Mouse (Mus musculus) left cerebral cortex, postnatal 25 days (tissue): ENCODE measurements around the gene Bicral. TPM values are rescaled to one million over a fixed set of nuclear protein-coding genes. Genes with fewer than 3 reads are reported as not detected.
A peak's percentile ranks its signal among the peaks of the same experiment; 100 is the strongest.
"Not testable (repeated sequence)": the region's sequence is repeated elsewhere in the genome, so short reads cannot be mapped to it uniquely, and the experiment has no call there.

Experiments used
- DNase-seq, 2 experiments: peaks; one replicate each; pipeline ENCODE4 v3.0.0; 2022; ENCODE audit warnings: low spot score in 2 of 2, mixed read lengths in 1 of 2
- intact Hi-C: fragments of 180-260 bp; cut with DNase I; formaldehyde crosslinking; loops from one replicate; pipeline ENCODE4 v1.15.1; 2025
- total RNA-seq, 2 experiments: library from RNA; stranded (reverse); gene quantifications; 2 replicates each; pipeline ENCODE4 v1.2.3; 2021

The Bicral gene
- total RNA-seq, 2 experiments from 2014 or later = 41.6 to 49.7 TPM

DNA sequence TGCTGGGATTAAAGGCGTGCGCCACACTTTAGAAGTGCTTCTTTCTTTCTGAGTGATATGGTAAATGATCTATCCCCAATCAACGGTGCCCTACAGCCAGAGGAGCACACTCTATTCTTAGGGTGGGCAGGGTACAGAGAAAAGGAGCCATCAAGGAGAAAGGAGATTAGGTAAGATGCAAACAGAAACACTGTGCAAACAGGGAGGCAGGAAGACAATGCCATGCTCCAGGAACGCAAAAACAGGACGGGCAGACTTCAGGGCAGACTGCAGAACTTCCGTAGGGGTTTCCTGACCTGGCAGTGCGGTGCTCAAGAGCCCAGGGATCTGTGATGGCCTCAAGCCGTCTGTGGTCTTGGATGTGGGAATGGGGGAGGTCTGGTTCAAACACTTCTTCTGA is 44.6 kb downstream of the Bicral start:
- DNase-seq = no peak
- intact Hi-C loops = no loop called here

DNA sequence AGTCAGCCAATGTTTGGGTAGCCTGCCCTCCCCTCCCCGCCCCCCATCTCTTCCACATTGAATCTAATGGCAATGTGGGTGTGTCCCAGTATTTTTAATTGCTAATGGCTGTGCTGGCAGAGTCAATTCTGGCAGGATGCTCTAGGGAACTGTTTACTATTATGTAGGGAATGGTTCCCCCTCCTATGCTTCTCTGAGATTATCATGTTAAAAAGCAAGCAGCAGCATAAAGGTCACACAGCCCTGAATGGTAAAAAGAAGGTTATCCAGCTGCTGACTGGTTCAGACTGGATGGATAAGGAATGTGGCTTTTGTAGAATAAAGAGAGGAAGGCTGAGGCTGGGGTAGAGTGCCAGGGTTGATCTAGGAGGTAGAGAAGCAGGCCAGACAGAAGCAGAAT is 45.8 kb downstream of the Bicral start:
- no peak for DNase-seq
- intact Hi-C loops = no loop called here

DNA sequence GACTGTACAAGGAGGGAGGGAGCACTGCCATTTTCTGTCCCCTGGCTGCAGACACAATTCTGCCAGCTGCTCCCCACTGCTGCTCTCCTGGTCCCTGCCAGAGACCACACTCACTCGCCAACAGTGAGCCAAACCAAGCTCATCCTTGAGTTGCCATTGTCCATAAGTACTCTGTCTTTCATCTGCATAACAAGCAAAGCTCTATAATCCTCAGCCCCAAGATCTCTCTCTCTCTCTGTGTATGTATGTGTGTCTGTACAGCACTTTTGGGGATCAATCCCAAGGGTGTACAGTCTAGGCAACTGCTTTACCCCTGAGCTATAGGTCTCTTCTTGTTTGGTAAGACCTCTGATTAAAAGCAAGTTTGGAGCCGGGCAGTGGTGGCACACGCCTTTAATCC is 47.6 kb downstream of the Bicral start:
- intact Hi-C loops = no loop called here
- no peak for DNase-seq

DNA sequence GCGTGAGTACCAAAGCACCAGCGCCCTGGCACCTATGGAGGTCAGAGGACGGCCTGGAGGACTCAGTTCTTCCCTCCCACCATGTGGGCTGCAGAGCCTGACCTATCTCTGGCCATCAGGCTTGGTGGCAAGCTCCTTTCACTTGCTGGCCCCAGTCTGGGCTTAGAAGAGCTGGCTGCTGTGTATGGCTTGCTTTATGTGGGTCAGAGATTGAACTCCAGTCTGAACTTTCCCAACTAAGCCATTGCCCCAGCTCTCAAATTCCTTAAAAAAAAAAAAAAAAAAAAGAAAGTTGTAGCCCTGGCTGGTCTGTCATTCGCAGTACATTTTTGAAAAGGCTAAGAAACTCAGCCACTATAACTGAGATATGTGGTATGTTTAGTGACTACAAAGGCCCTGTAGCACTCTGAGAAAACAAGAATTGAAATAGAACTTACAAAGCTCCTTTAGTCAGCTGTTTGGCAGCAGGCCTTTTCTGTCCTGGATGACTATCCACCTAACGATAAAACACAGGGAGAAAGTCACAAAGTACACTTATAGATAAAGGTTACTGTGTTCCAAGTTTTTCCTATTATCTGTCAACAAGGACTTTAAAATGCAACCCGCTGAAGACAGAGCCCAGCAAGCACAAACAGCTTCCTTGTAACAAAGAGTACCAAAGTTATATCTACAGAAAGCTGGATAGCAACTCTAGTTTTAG is 49.0 kb downstream of the Bicral start:
- intact Hi-C loops = no loop called here
- DNase-seq = no peak

DNA sequence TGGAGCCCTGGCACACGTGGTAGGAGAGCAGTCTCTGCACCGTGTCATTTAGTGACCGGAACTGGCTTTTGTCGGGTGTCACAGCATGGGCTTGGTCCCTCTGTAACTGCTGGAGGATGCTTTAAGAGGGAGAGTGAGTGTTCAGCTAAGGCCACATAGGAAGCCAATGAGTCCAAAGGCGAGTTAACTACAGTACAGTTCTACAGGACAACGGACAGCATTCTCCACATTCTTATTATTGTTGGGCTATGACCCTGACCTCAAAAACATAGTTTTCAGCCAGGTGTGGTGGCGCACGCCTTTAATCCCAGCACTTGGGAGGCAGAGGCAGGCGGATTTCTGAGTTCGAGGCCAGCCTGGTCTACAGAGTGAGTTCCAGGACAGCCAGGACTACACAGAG is 49.9 kb downstream of the Bicral start:
- DNase-seq = no peak
- intact Hi-C loops = no loop called here

DNA sequence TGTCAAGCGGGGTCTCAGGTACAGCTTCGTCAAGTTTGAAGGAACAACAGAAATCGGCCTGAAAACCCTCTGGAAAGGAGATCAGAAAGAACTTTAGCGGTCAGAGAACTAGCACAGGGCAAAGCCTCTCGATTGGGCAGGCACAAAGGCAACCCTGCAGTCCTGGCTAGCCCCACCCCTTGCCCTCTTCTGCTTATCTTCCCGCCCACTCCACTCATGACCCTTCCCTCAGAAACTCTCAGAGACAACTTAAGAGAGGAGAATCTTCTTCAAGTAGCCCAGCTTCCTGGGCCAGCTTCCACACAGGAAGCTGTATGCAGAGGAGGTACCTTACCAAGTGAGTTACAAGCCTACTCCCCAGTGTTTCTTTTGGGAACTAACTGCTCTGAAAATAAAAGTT is 56.5 kb downstream of the Bicral start:
- DNase-seq = no peak
- intact Hi-C loops = no loop called here

DNA sequence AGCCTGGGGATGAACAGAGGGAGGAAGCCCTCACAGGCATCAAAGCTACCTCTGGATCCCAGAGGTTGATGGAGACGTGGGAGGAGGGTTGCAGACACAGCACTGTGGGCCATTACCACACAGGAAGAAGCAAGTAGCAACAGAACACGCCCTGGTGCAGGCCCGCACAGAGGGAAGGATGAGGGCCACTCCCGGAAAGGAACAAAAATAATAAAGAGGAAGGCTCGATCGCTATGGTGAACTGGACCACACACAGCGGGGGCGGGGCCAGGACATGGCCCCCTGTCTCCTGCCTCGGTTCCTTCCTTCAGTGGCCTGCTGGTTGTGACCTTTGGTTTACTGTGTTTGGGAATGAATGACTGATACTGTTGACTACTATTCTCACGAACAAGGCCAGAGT is 58.6 kb downstream of the Bicral start:
- intact Hi-C loops = no loop called here
- no peak for DNase-seq

DNA sequence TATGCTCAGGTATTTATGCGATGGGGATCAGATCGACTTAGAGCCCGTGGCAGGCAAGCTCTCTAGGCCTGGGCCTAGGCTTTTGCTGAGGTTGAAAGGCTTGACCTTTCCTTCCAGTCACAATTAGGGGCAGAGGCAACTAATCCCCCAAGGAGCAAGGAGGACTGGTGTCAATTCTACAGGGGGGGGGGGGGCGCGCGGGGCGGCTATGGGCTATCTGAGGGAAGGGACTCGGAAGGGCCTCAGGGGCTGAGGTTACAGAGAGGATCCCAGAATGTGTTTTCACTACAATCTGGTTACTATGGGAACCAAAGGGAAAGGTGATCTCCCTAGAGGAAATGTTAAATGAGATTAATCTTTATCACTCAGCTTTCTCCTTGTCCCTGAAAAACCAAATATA is 60.9 kb downstream of the Bicral start:
- intact Hi-C loops = no loop called here
- no peak for DNase-seq

DNA sequence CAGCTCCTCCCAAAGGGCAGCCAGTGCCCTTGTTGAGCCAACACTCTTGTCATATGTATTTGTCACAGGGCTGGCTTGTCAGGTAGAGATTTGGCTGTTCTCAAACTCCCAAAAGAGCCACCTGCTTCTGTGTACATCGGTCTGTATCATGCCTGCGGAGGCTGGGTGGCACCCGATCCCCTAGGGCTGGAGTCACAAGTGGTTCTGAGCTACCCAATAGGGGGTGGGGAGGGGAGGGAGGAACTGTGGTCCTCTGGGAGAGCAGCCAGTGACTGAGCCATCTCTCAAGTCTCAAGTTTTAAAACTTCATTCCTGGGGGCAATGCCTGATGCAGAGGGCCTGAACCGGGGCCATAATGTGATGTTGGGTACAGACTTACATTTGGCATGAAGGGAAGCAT is 61.5 kb downstream of the Bicral start:
- DNase-seq = no peak
- intact Hi-C loops = no loop called here

DNA sequence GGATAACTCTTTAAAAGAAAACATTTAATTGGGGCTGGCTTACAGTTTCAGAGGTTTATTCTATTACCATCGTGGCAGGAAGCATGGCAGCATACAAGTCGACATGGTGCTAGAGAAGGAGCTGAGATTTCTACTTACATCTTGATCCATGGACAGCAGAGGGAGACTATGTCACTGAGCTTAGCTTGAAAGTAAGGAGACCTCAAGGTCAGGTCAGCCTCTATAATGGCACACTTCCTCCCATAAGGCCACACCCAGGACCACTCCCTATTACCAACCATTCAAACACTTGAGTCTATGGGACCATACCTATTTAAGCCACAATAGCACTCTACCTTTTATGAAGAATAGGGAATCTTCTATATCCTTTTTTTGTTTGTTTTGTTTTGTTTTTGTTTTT is 65.3 kb downstream of the Bicral start:
- intact Hi-C loops = no loop called here

DNA sequence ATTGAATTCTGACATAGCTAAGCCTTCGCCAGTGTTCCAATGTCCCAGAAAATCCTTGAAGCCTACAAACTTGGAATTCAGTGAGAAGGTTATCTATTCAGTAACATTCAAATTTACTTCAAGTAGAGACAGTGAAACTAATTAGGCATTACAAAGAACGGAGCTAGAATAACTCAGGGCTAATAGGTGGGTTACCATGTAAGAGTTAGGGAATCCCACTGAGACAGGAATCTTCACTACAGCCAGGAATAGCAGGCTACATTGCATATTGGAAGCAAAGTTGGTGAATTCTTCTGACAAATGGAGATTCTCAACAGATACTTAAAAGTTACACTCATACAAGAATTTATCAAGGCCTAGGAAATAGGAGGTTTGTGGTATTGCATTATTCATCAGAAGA is 70.3 kb downstream of the Bicral start:
- DNase-seq, intact Hi-C loops: not testable (repeated sequence)

More for the DNA sequence above, 65.3 kb downstream of the Bicral start:
- no peak for DNase-seq

DNA sequence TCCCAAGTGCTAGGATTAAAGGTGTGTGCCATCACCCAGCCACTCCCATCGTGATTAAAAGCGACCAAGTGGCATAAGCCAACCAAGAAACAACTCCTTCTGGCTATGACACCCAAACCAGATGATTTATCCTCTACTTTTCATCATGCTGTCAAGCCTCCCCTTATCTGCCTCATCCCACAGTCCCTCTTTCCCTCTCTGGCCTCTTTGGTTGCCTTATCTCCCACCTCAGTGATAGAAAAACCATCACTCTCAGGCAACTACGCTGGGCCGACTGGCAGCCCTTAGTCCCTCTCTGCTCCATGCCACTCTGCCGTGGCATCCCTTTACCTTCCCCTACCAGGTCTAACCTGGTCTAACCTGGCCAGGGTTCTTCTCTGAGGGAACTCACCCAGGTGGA is 71.3 kb downstream of the Bicral start:
- DNase-seq = no peak
- intact Hi-C loops = no loop called here

DNA sequence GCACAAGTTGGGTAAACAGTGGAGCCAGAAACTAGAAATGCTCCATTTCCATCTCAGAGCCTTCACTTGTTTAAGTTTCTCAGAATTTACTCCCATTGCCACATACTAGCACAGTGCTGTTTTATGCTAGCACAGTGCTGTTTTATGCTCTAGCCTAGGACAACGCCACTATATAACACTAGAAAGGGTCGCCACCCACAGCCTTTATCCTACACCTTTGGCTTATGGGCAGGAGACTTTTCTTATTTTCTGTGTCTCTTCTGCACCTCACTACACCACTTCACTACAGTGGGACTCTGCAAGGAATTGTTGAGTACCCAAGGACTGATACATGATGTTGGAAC is 75.1 kb downstream of the Bicral start:
- DNase-seq = no peak
- intact Hi-C loops = loop anchor here (2.0 kb wide), 2 partner anchors 74 to 108 kb away; partner anchors contain the start of gene Tbcc

DNA sequence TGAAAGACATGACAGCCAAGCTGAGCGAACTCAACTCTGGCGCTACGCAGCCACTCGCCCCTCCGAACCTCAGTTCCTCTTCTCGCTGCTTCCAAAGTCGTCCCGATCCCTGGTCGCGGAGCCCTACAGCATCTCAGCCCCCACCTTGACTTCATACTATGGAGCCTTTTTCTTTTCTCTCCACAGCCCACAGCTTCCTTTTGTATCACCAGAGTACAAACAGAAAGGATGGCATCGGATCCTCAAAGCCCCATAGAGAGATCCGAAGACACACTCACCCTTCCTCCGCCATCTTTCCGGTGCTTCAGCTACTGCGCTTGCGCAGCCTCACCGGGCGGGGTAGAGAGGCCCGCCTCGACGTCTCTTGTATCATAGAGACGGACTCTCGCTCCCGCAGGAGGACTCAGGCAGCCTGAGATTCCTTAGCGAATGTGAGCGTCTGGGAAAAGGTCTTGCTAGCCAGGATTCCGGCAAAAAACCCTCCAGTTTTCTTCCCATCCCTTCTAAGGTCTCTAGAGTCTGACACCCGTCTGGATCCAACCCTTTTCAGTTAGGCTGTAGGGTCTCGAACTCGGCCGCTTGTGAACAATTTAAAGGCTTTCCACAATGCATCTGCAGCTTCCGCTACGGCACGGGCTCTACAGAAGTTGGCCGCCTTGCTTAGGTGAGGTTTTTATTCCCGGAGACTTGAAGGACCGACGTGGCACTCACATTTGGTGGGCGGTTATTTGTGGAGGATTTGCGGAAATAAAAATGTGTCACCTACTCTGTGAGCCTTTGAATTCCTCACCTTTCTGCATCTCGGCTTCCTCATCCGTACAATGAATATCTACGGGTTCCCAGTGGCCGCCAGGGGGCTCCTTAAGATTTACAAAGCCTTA is 75.7 kb downstream of the Bicral start, which contains the start of gene Rpl7l1:
Gene Rpl7l1 (minus strand): TSS at position 332 of the 881 bp plus-strand sequence.
- intact Hi-C loops = loop anchor here (2.0 kb wide), 2 partner anchors 74 to 108 kb away; partner anchors contain the start of gene Tbcc
- DNase-seq = peak; percentile 88 to 95

DNA sequence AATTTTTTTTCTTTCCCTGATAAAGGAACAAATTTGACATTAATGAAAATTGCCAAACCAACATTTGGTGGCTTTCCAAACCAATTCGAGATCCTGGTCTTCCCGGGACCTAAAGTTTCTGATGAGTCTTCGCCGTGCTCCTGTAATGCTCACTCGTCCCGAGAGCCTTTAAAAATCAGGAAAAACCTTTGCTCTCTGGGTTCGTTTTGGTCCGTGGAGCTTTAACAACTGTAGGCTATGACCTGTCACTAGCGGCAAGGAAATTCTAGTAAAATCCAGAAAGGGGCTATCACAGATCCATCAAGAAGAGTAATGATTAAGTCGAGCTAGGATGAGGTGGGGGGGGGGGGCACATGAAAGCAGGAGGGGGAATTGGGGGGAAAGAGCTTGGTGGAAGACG is 76.4 kb downstream of the Bicral start:
- DNase-seq = no peak
- intact Hi-C loops = loop anchor here (2.0 kb wide), 2 partner anchors 75 to 109 kb away; partner anchors contain the start of gene Tbcc

DNA sequence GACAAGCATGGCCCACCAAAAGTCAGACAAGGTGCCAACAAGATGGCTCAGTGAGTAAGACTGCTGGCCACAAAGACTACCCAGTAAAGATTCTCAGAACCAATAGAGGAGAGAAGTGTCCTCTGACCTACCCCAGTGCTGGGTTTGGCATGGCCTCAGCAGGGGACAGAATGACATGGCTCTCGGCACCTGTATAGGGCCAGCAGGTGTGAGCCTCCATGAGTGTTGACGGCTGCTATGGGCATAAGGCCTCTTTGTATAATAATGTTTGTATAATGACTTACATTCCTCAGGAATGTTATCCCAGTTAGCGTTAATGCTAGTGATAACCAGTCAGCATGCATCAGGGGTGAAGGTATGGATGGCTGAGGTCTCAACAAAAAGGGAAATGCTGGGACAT is 82.2 kb downstream of the Bicral start:
- intact Hi-C loops = no loop called here
- DNase-seq = no peak

DNA sequence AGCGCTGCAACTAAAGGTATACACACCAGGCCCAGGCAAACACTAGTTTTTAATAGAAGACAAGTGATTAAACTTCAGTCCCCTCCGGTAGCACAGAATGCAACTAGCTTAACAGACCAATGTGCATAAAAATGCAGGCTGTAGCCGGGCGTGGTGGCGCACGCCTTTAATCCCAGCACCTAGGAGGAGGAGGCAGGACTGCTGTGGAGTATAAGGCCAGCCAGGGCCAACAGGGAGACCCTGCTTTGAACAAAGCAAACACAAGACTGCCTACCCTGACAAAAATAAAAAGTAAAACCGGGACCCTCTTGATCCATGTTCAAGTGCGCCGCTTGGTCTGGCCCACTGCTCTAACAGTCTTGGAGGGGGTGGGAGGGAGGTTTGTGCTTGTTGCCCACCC is 83.2 kb downstream of the Bicral start:
- intact Hi-C loops = no loop called here
- DNase-seq = no peak

DNA sequence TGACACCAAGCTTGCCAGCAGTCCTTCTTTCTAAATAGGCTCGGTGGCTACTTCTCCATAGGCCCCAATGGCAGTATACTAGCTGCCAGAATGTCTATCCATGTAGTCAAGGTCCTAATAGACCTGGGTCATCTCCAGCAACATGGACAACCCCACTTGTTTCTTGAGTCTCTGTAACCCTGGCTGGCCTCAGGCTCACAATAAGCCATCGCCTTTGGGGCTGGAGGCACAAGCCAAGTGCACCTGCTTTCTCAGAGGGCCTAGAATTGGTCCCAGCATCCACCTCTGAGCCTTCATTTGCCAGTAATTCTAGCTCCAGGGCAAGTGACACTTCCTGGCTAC is 84.2 kb downstream of the Bicral start:
- intact Hi-C loops = loop anchor here (5.0 kb wide), 1 partner anchor 37 kb away; no protein-coding TSS in a partner anchor
- DNase-seq = no peak

DNA sequence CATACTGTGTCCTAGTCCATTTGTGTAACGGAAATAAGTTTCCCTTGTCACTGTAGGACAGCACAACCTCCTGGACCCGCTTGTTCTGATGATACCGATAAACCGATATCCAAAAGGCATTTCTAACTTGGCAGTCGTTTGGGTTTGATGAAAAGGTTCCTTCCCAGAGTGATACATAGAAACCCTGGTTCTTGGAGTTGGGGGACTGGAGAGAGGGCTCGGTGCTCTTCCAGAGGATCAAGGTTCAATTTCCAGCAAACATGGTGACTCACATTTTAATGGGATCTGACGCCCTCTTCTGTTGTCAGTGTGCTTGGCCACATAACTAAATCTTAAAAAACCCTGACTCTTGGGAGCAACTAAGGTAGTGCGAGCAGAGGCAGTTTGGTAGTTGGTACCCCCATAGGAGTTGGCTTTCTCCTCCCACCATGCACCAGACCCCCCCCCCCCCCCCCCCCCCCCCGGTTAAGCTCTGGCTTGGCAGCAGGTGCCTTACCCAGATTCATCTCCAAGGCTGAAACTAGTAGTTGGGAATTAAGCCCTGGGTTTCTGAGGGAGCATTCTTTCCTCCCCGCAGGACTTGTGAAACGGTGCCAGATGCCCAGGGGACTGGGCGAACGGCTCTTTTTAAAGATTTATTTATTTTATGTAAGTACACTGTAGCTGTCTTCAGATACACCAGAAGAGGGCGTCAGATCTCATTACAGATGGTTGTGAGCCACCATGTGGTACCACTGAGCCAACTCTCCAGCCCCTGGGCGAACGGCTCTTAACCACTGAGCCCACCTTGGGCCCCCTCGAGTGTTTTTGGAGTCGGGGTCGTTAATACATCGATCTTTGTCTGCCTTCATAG is 84.8 kb downstream of the Bicral start:
- intact Hi-C loops = loop anchor here (2.0 to 5.0 kb wide), 2 partner anchors 23 to 36 kb away; no protein-coding TSS in a partner anchor
- DNase-seq = peak in 1 of 2 experiments; percentile 27
